Mouse (Mus musculus): ENCODE results near the gene Zfyve1.

DNA sequence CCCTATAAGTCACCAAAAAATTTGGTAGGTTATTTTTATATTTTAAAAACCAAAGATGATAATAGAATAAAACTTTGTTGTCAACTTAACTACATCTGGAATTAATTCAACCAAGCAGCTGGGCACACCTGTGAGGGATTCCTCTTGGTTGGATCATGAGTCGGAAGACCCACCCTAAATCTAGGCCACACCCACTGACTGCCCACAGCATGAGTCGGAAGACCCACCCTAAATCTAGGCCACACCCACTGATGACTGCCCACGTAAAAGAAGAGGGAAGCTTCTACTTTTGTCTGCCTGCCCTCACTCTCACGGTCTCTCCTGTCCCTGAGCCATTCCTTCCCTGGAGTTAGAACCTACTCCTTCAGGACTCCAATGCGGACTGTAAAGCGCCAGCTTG is 36.8 kb downstream of the Zfyve1 start:
- TF ChIP-seq CTCF (IDR thresholded peaks at IDR 0.05; ENCODE audit: low read depth) (no peak), EP300 (optimal IDR thresholded peaks at IDR 0.05) (no peak)

All from stomach, postnatal 0 days (tissue).